Mouse (Mus musculus): ENCODE data around the gene Ercc6.

Ercc6 gene

GRCm38 (mm10) chr14:32572519-32572918 lies 59.2 kb downstream of the Ercc6 start:
- DNase-seq (ENCODE audit: low spot score in 2 of 2), result no peak

GRCm38 (mm10) chr14:32578420-32578819 lies 65.1 kb downstream of the Ercc6 start:
- no peak for DNase-seq (ENCODE audit: low spot score in 2 of 2)

- DNase-seq (ENCODE audit: low spot score in 2 of 2), result no peak
Observed at GRCm38 (mm10) chr14:32583696-32584095, 70.4 kb downstream of the Ercc6 start.

- peak; percentile 49 to 82 for DNase-seq (ENCODE audit: low spot score in 2 of 2)
Observed at GRCm38 (mm10) chr14:32587013-32587784, 73.9 kb downstream of the Ercc6 start.

- DNase-seq (ENCODE audit: low spot score in 2 of 2), result no peak
Observed at GRCm38 (mm10) chr14:32590377-32590776, 77.1 kb downstream of the Ercc6 start.

GRCm38 (mm10) chr14:32597232-32598231 lies 84.2 kb downstream of the Ercc6 start:
- no peak for DNase-seq (ENCODE audit: low spot score in 2 of 2)

GRCm38 (mm10) chr14:32598437-32599219 lies 85.3 kb downstream of the Ercc6 start:
- DNase-seq (ENCODE audit: low spot score in 2 of 2), result no peak

GRCm38 (mm10) chr14:32599290-32600041 lies 86.1 kb downstream of the Ercc6 start, which contains the start of gene Prrxl1:
Gene Prrxl1, plus strand, starts transcription at chr14:32599407.
- no peak for DNase-seq (ENCODE audit: low spot score in 2 of 2)

- DNase-seq (ENCODE audit: low spot score in 2 of 2), result no peak
Observed at GRCm38 (mm10) chr14:32600110-32600509, 86.8 kb downstream of the Ercc6 start.

GRCm38 (mm10) chr14:32605508-32605907 lies 92.2 kb downstream of the Ercc6 start:
- DNase-seq (ENCODE audit: low spot score in 2 of 2), result no peak

- no peak for DNase-seq (ENCODE audit: low spot score in 2 of 2)
Observed at GRCm38 (mm10) chr14:32606316-32606715, 93.0 kb downstream of the Ercc6 start.

GRCm38 (mm10) chr14:32609392-32609791 lies 96.1 kb downstream of the Ercc6 start:
- DNase-seq (ENCODE audit: low spot score in 2 of 2), result no peak

GRCm38 (mm10) chr14:32617253-32617652 lies 103.9 kb downstream of the Ercc6 start:
- no peak for DNase-seq (ENCODE audit: low spot score in 2 of 2)

- DNase-seq (ENCODE audit: low spot score in 2 of 2), result no peak
Observed at GRCm38 (mm10) chr14:32624245-32624644, 110.9 kb downstream of the Ercc6 start.

- DNase-seq (ENCODE audit: low spot score in 2 of 2), result no peak
Observed at GRCm38 (mm10) chr14:32624811-32625210, 111.5 kb downstream of the Ercc6 start.

- DNase-seq (ENCODE audit: low spot score in 2 of 2), result no peak
Observed at GRCm38 (mm10) chr14:32627271-32627670, 114.0 kb downstream of the Ercc6 start.

- no peak for DNase-seq (ENCODE audit: low spot score in 2 of 2)
Observed at GRCm38 (mm10) chr14:32628584-32628983, 115.3 kb downstream of the Ercc6 start.
